Mouse (Mus musculus) CD4-positive, CD25-positive, alpha-beta regulatory T cell (primary cell): Measurements from ENCODE around the gene Dyx1c1. TPM values are rescaled to one million over a fixed set of nuclear protein-coding genes. Genes with fewer than 3 reads are reported as not detected.

Source experiments
- polyA plus RNA-seq: library from polyadenylated mRNA; unstranded; fragments of 100-300 nt; shearing (Covaris generic); gene quantifications from one replicate; pipeline ENCODE4 v1.2.1, GENCODE M21; 2017

The Dyx1c1 gene
- 3.9 TPM for polyA plus RNA-seq

GRCm38 (mm10) chr9:72958521-72959450, at the start of gene Dyx1c1, which contains the start of gene Gm44503:
TSS of gene Dyx1c1 (plus strand) at chr9:72958785.
TSS of gene Gm44503 (plus strand) at chr9:72958852.

GRCm38 (mm10) chr9:72925021-72925934, 33.3 kb upstream of the Dyx1c1 start, which contains the start of gene Pygo1:
TSS of gene Pygo1 (plus strand) at chr9:72925645.

GRCm38 (mm10) chr9:72985250-72986220, 26.9 kb downstream of the Dyx1c1 start, which contains the start of the genes Ccpg1os and Ccpg1:
TSS of gene Ccpg1os (minus strand) at chr9:72985382.
TSS of gene Ccpg1 (plus strand) at chr9:72985429.

Other genes starting within 250 kb of the Dyx1c1 start
- gene Prtg, start 151.9 kb upstream of the Dyx1c1 start, polyA plus RNA-seq = 0.12 TPM
- gene Pygo1, start 33.1 kb upstream of the Dyx1c1 start, polyA plus RNA-seq = not detected
- gene Gm44503, start 67 bp downstream of the Dyx1c1 start, polyA plus RNA-seq = not detected
- gene Ccpg1os, start 26.6 kb downstream of the Dyx1c1 start, polyA plus RNA-seq = 7.0 TPM
- gene Ccpg1, start 26.6 kb downstream of the Dyx1c1 start, polyA plus RNA-seq = 92.9 TPM
- 28.3 TPM for gene Pigb, start 81.6 kb downstream of the Dyx1c1 start, polyA plus RNA-seq
- 47.5 TPM for gene Rab27a, start 86.1 kb downstream of the Dyx1c1 start, polyA plus RNA-seq
- gene Khdc3, start 143.1 kb downstream of the Dyx1c1 start, polyA plus RNA-seq = 0.48 TPM
- not detected for gene Gm20509, start 143.7 kb downstream of the Dyx1c1 start, polyA plus RNA-seq
- 69.4 TPM for gene Rsl24d1, start 154.6 kb downstream of the Dyx1c1 start, polyA plus RNA-seq